Mouse (Mus musculus): ENCODE results near the gene Wbp4. TPM values are rescaled to one million over a fixed set of nuclear protein-coding genes. Genes with fewer than 3 reads are reported as not detected.

Gene Wbp4
- 22.5 TPM for polyA plus RNA-seq (2014; fragmentation: Illumina TruSeq; extraction: RNeasy Lipid Tissue Mini Kit (QIAGEN cat#74804); ENCODE audit: low read depth, low replicate concordance)

GRCm38 (mm10) chr14:79481339-79482151 is at the start of gene Wbp4:
Wbp4 (minus strand) TSS chr14:79481520.

GRCm38 (mm10) chr14:79480624-79481338 is 539 bp downstream of the Wbp4 start, which contains the start of gene Elf1:
Elf1 (plus strand) TSS chr14:79481194.

GRCm38 (mm10) chr14:79451681-79452590 is 29.4 kb downstream of the Wbp4 start, which contains the start of gene Kbtbd6:
Kbtbd6 (plus strand) TSS chr14:79451835.

GRCm38 (mm10) chr14:79425979-79426729 is 55.2 kb downstream of the Wbp4 start, which contains the start of gene Kbtbd7:
Kbtbd7 (plus strand) TSS chr14:79426511.

Other genes starting within 250 kb of the Wbp4 start
- not detected for gene Zfp957, start 234.2 kb downstream of the Wbp4 start, polyA plus RNA-seq (2014; fragmentation: Illumina TruSeq; extraction: RNeasy Lipid Tissue Mini Kit (QIAGEN cat#74804); ENCODE audit: low read depth, low replicate concordance)
- gene Rgcc, start 179.9 kb downstream of the Wbp4 start, polyA plus RNA-seq (2014; fragmentation: Illumina TruSeq; extraction: RNeasy Lipid Tissue Mini Kit (QIAGEN cat#74804); ENCODE audit: low read depth, low replicate concordance), result not detected
- 26.8 TPM for gene Naa16, start 90.7 kb downstream of the Wbp4 start, polyA plus RNA-seq (2014; fragmentation: Illumina TruSeq; extraction: RNeasy Lipid Tissue Mini Kit (QIAGEN cat#74804); ENCODE audit: low read depth, low replicate concordance)
- gene Mtrf1, start 83.7 kb downstream of the Wbp4 start, polyA plus RNA-seq (2014; fragmentation: Illumina TruSeq; extraction: RNeasy Lipid Tissue Mini Kit (QIAGEN cat#74804); ENCODE audit: low read depth, low replicate concordance), result 12.3 TPM
- gene Kbtbd7, start 55.0 kb downstream of the Wbp4 start, polyA plus RNA-seq (2014; fragmentation: Illumina TruSeq; extraction: RNeasy Lipid Tissue Mini Kit (QIAGEN cat#74804); ENCODE audit: low read depth, low replicate concordance), result 18.4 TPM
- gene Kbtbd6, start 29.7 kb downstream of the Wbp4 start, polyA plus RNA-seq (2014; fragmentation: Illumina TruSeq; extraction: RNeasy Lipid Tissue Mini Kit (QIAGEN cat#74804); ENCODE audit: low read depth, low replicate concordance), result not detected
- gene Elf1, start 326 bp downstream of the Wbp4 start, polyA plus RNA-seq (2014; fragmentation: Illumina TruSeq; extraction: RNeasy Lipid Tissue Mini Kit (QIAGEN cat#74804); ENCODE audit: low read depth, low replicate concordance), result 27.4 TPM
- 103 TPM for gene Sugt1, start 106.2 kb upstream of the Wbp4 start, polyA plus RNA-seq (2014; fragmentation: Illumina TruSeq; extraction: RNeasy Lipid Tissue Mini Kit (QIAGEN cat#74804); ENCODE audit: low read depth, low replicate concordance)
- gene Cnmd, start 180.7 kb upstream of the Wbp4 start, polyA plus RNA-seq (2014; fragmentation: Illumina TruSeq; extraction: RNeasy Lipid Tissue Mini Kit (QIAGEN cat#74804); ENCODE audit: low read depth, low replicate concordance), result 9.7 TPM

All from liver, adult 10 weeks (tissue).